Mouse (Mus musculus) myocyte (in vitro differentiated cells): ENCODE data around the gene Apip.

Experiments
- E2F4 ChIP-seq: IDR thresholded peaks from one replicate; pipeline ENCODE4 v1.6.1; 2011; ENCODE audit warnings: mild to moderate bottlenecking, control low read depth, moderate library complexity; ENCODE audit not compliant: insufficient read depth
- MAX ChIP-seq: IDR thresholded peaks from one replicate; pipeline ENCODE4 v1.6.1; 2011; ENCODE audit warnings: low read depth, mild to moderate bottlenecking, control low read depth
- USF1 ChIP-seq: IDR thresholded peaks from one replicate; pipeline ENCODE4 v1.6.1; 2011; ENCODE audit warnings: low read depth, mild to moderate bottlenecking, control low read depth, moderate library complexity

DNA sequence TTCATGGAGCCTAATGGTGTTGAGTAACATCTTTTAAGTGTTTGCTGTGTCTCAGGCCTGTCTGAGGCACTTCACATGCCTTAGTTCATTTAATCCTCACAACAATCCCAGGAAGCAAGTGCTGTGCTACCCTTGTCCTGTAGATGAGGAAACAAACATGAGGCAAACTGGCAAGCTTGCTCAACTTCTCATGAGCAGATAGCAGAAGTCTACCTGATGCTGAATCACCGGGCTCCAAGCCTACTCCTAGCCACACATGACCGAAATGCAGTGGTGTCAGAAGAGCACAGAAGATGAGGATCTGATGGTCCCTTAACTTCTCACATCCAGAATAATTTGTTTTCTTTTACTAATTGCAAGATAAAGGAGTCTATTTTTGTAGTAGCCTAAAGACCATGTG is 56.2 kb downstream of the Apip start:
- no peak for TF ChIP-seq E2F4
- TF ChIP-seq MAX: no peak
- TF ChIP-seq USF1: no peak
